Mouse (Mus musculus): ENCODE measurements around the gene Pth2.

- no peak for TF ChIP-seq POLR2A (IDR thresholded peaks at IDR 0.05; ENCODE audit: borderline replicate concordance, insufficient read depth, low read length)
- no peak for TF ChIP-seq CTCF (IDR thresholded peaks at IDR 0.05; ENCODE audit: borderline replicate concordance, insufficient read depth, low read depth, low read length)
Measured at GRCm38 (mm10) chr7:45215673-45216441, 35.1 kb downstream of the Pth2 start, which contains the start of gene Tead2.
